Mouse (Mus musculus): ENCODE data around the gene Twf2.

DNA sequence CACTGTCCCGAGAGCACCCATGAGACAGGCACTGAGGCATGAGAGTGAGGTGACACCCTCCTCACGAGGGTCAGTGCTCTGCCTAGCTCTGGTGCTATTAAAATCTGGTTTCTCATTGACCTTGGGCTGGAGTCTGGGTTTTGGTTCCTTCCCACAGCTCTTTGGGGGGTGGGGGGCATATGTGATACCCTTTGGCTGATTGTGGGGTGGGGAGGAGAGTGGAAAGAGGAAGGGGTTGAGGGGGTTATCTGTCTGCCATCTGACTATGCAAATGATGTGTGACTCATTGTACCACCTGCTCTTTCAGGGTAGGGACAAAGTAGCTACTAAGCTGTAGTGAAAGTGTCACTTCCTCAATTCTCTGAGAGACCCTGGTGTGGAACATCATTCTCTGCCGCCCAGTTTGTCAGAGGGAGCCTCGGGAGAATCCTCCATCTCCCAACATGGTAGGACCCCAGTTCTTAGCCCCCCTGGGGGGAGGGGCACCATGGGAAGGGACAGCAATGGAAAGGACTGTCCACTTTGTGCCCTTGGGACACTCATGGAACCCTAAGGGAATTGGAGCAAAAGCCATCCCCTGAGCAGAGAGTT, 19.4 kb downstream of the Twf2 start, which contains the start of gene Tlr9:
- no peak for TF ChIP-seq CTCF (IDR thresholded peaks at IDR 0.05; ENCODE audit: control insufficient read depth, insufficient read depth, insufficient read length)
- no peak for TF ChIP-seq USF1 (IDR thresholded peaks at IDR 0.05; ENCODE audit: low read depth)
- no peak for TF ChIP-seq MAX (IDR thresholded peaks at IDR 0.05)
- TF ChIP-seq MYOG (IDR thresholded peaks at IDR 0.05; ENCODE audit: control insufficient read depth, extremely low read depth, insufficient read length) = no peak

All from C2C12 (cell line).